In the genomic region with DNA sequence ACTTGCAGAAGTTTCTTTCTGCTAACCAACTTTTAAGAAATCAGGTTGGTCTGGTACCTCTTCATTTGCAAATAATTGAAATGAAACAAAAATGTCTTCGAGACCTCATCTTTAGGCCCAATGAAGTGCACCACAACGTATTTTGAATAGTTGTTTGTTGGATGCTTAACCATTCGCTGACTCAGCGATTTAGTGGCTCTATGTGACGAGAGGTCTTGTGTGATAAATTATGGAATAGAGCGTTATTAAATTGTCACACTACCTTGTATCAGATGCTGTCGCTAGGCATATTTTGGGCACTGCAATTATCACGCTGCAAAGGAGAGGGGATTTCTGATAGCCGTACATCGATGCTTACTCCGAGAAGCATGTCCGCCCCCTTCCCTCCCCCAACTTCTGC, we compare ENCODE assay signal across 7 mouse cellular contexts.
A peak's percentile ranks its signal among the peaks of the same experiment; 100 is the strongest.
DNase-seq lines count a peak whose midpoint lies in the region; ATAC-seq lines count a peak whose summit lies in the region.

No protein-coding gene starts in this region.

- ATAC-seq in lung, embryonic 16.5 days (ENCODE audit: low read depth): no peak
- no peak for ATAC-seq in forebrain, embryonic 13.5 days
- no peak for ATAC-seq in liver, embryonic 12.5 days

- H3K9ac ChIP-seq in lung, embryonic 16.5 days (ENCODE audit: low read length): no peak overlapping the region
- peak overlapping the region; percentile 40; the same call in 1 of the 2 replicates for H3K9ac ChIP-seq in forebrain, embryonic 13.5 days
- no peak overlapping the region for H3K9ac ChIP-seq in liver, embryonic 12.5 days

- no peaks in the 10 kb centered on the region for H3K9me3 ChIP-seq in lung, embryonic 16.5 days (ENCODE audit: control insufficient read depth, low read length)
- H3K9me3 ChIP-seq in forebrain, embryonic 13.5 days (replicated peaks): no peaks in the 10 kb centered on the region
- no peaks in the 10 kb centered on the region for H3K9me3 ChIP-seq in liver, embryonic 12.5 days (replicated peaks)

- no peak for DNase-seq in lung, postnatal 4 days
- no peak for DNase-seq in Muller cell, postnatal 12 days (ENCODE audit: inconsistent ontology term)
- DNase-seq in adrenal gland, adult 8-10 months: no peak
- no peak for DNase-seq in adrenal gland, postnatal 25 days

- no peaks in the 10 kb centered on the region for H3K36me3 ChIP-seq in lung, embryonic 16.5 days (ENCODE audit: control insufficient read depth, insufficient read depth, low read length)
- H3K36me3 ChIP-seq in forebrain, embryonic 13.5 days (ENCODE audit: poor library complexity, severe bottlenecking): no peaks in the 10 kb centered on the region
- no peaks in the 10 kb centered on the region for H3K36me3 ChIP-seq in liver, embryonic 12.5 days

- no peak overlapping the region for H3K27ac ChIP-seq in lung, embryonic 16.5 days (ENCODE audit: low read length)
- no peak overlapping the region for H3K27ac ChIP-seq in forebrain, embryonic 13.5 days
- no peak overlapping the region for H3K27ac ChIP-seq in liver, embryonic 12.5 days

- WGBS in lung, embryonic 16.5 days: 24% methylated on average over 12 of the region's 12 CpGs
- 21% methylated on average over 12 of the region's 12 CpGs for WGBS in forebrain, embryonic 13.5 days
- 29% methylated on average over 12 of the region's 12 CpGs for WGBS in liver, embryonic 12.5 days (ENCODE audit: insufficient replicate concordance)

- H3K27me3 ChIP-seq in lung, embryonic 16.5 days (ENCODE audit: control insufficient read depth, insufficient read depth, low read depth, low read length): peaks cover 3% of the 10 kb centered on the region; the same call in 1 of the 2 replicates
- peaks cover 10% of the 10 kb centered on the region for H3K27me3 ChIP-seq in forebrain, embryonic 13.5 days
- H3K27me3 ChIP-seq in liver, embryonic 12.5 days (replicated peaks): peaks cover 10% of the 10 kb centered on the region; the same call in 1 of the 2 replicates

- H3K4me3 ChIP-seq in lung, embryonic 16.5 days (ENCODE audit: low read length): peak overlapping the region; percentile 25
- peak overlapping the region; percentile 39 for H3K4me3 ChIP-seq in forebrain, embryonic 13.5 days
- H3K4me3 ChIP-seq in liver, embryonic 12.5 days: peak overlapping the region; percentile 44

- peak overlapping the region; percentile 34 for H3K4me2 ChIP-seq in lung, embryonic 16.5 days (ENCODE audit: low read depth, low read length)
- peak overlapping the region; percentile 62 for H3K4me2 ChIP-seq in forebrain, embryonic 13.5 days
- peak overlapping the region; percentile 61 for H3K4me2 ChIP-seq in liver, embryonic 12.5 days

- peaks cover 2% of the 10 kb centered on the region; the same call in 1 of the 2 replicates for H3K4me1 ChIP-seq in lung, embryonic 16.5 days (replicated peaks; ENCODE audit: control insufficient read depth, insufficient read depth, low read length)
- H3K4me1 ChIP-seq in forebrain, embryonic 13.5 days: peaks cover 26% of the 10 kb centered on the region
- 0 out of 2 replicates have a peak, but pooled peaks cover 13% of the 10 kb centered on the region for H3K4me1 ChIP-seq in liver, embryonic 12.5 days
